In genomic region chr1:40382841-40383240, GRCm38 (mm10) we compare ENCODE assay signal across 19 mouse cellular contexts. TPM values are rescaled to one million over a fixed set of nuclear protein-coding genes. Genes with fewer than 3 reads are reported as not detected.
DNase-seq lines count a peak whose midpoint lies in the region; ATAC-seq and TF ChIP-seq lines count a peak whose summit lies in the region.
"Had no signal": no experiment of that assay in that cellular context is flagged by ENCODE, and none has a peak within 500 bp of the region (broad histone marks: within the 10 kb centered on the region; RNA-seq: fewer than 3 reads in every experiment).

No protein-coding gene starts in this region.

- DNase-seq in thymus, adult 2 months, result peak; percentile 16
- DNase-seq in thymus, postnatal 10 days (ENCODE audit: low spot score in 2 of 2), result no peak
- peak; percentile 59 for DNase-seq in CD4-positive, CD25-positive, alpha-beta regulatory T cell, adult 2 months (ENCODE audit: low read depth, low spot score)
- peak; percentile 30 to 57 for DNase-seq in natural killer cell, adult 2 months (ENCODE audit: low spot score in 2 of 2)
- no peak for DNase-seq in embryo, embryonic 11 days
- DNase-seq: adrenal gland, adult 2 months; adrenal gland, postnatal 25 days; cerebellum, adult 2 months; cerebellum, postnatal 10 days; gastrocnemius, postnatal 10 days; heart, postnatal 36 days had no signal

- H3K27ac ChIP-seq in thymus, adult 2 months (ENCODE audit: control insufficient read depth, insufficient read depth, low read length), result no peak overlapping the region; the same call in 1 of the 2 replicates
- H3K27ac ChIP-seq: embryonic facial prominence, embryonic 12.5 days; hindbrain, embryonic 15.5 days had no signal

- peaks cover 9% of the 10 kb centered on the region for H3K4me1 ChIP-seq in thymus, adult 2 months (replicated peaks; ENCODE audit: control insufficient read depth, insufficient read depth, low read length)
- H3K4me1 ChIP-seq: embryonic facial prominence, embryonic 12.5 days; heart, embryonic 12.5 days; hindbrain, embryonic 15.5 days had no signal

- H3K4me3 ChIP-seq in thymus, adult 2 months (ENCODE audit: control insufficient read depth, insufficient read depth, low read length), result no peak overlapping the region
- H3K4me3 ChIP-seq: embryonic facial prominence, embryonic 12.5 days; heart, embryonic 12.5 days; hindbrain, embryonic 15.5 days had no signal

- no peaks in the 10 kb centered on the region for H3K27me3 ChIP-seq in thymus, adult 2 months (ENCODE audit: control insufficient read depth, insufficient read depth, low read length)
- H3K27me3 ChIP-seq: embryonic facial prominence, embryonic 12.5 days; heart, embryonic 12.5 days had no signal

- WGBS in thymus, adult 2 months, result 42% methylated on average over 5 of the region's 5 CpGs

- H3K36me3 ChIP-seq in thymus, adult 2 months (ENCODE audit: control insufficient read depth, insufficient read depth, low read length), result no peaks in the 10 kb centered on the region
- H3K36me3 ChIP-seq: embryonic facial prominence, embryonic 12.5 days; heart, embryonic 12.5 days; hindbrain, embryonic 15.5 days had no signal

- no peak for TF ChIP-seq CTCF in thymus, adult 2 months (IDR thresholded peaks at IDR 0.05; ENCODE audit: borderline replicate concordance, control insufficient read depth, extremely low read depth, insufficient read depth, low read length, poor library complexity)

- ATAC-seq in activated CD4-positive, CD25-positive, alpha-beta regulatory T cell, adult 4 months, result peak; percentile 33
- ATAC-seq in granulocyte monocyte progenitor cell, adult 5-6 weeks (replicated peaks; ENCODE audit: poor library complexity, severe bottlenecking), result no peak
- ATAC-seq in cerebellum, adult (ENCODE audit: insufficient number of reproducible peaks, low FRiP score, low TSS enrichment), result no peak
- ATAC-seq: forebrain, embryonic 16.5 days had no signal

- no peak for TF ChIP-seq POLR2A in thymus, adult 2 months (IDR thresholded peaks at IDR 0.05; ENCODE audit: control insufficient read depth, extremely low read depth, insufficient read depth, low read length, poor library complexity)

RNA-seq across cellular contexts. Expression of gene Il1rl1, which starts 46.5 kb away (rescaled TPM):
- polyA plus RNA-seq in thymus, adult 2 months (2012; rRNA removed), result 0.29 and 0.46 TPM in 2 replicates
- 10 to 100 TPM in 1 of 2 experiments, 1 to 10 TPM in 1; 7.7 to 17.7 TPM for polyA plus RNA-seq in activated CD4-positive, CD25-positive, alpha-beta regulatory T cell, adult 4 months (2017; shearing (Covaris generic))
- total RNA-seq in granulocyte monocyte progenitor cell, adult 5-6 weeks (2014; fragmentation: Nextera tagmentation), result 1.1 and 3.3 TPM in 2 replicates
- 2.0 and 2.1 TPM in 2 replicates for total RNA-seq in granulocyte monocyte progenitor cell, adult 5-6 weeks (2017)
- polyA plus RNA-seq: hindbrain, embryonic 15.5 days had no signal

RNA-seq across cellular contexts. Expression of gene Il1rl2, which starts 58.4 kb away (rescaled TPM):
- polyA plus RNA-seq in thymus, adult 2 months (2012; rRNA removed), result 5.5 and 7.3 TPM in 2 replicates
- 1 to 10 TPM; 1.3 to 1.5 TPM for polyA plus RNA-seq in activated CD4-positive, CD25-positive, alpha-beta regulatory T cell, adult 4 months (2017; shearing (Covaris generic))
- 13.4 and 14.5 TPM in 2 replicates for total RNA-seq in granulocyte monocyte progenitor cell, adult 5-6 weeks (2014; fragmentation: Nextera tagmentation)
- total RNA-seq in granulocyte monocyte progenitor cell, adult 5-6 weeks (2017), result 8.7 and 10.8 TPM in 2 replicates
- polyA plus RNA-seq: C2C12 had no signal

Comparison
In these comparisons a context has a peak if more than half of its experiments do, and no peak if none do; other contexts are left out.
1. DNase-seq: peak in thymus, adult 2 months (single experiment), CD4-positive, CD25-positive, alpha-beta regulatory T cell, adult 2 months (single experiment) and natural killer cell, adult 2 months (2 of 2); none in thymus, postnatal 10 days (0 of 2) and embryo, embryonic 11 days (single experiment).